Mouse (Mus musculus) granulocyte monocyte progenitor cell, adult 5-6 weeks (primary cell): Measurements from ENCODE around the gene 4930548H24Rik. TPM values are rescaled to one million over a fixed set of nuclear protein-coding genes. Genes with fewer than 3 reads are reported as not detected.

Source experiments
- ATAC-seq: replicated peaks from 2 replicates; pipeline ENCODE4 v1.8.0; 2016; ENCODE audit warnings: mild to moderate bottlenecking, moderate TSS enrichment, inconsistent platforms; ENCODE audit not compliant: poor library complexity, severe bottlenecking
- total RNA-seq, 2 experiments: library from RNA; stranded (forward) in 1 of 2; stranded (reverse) in 1 of 2; fragments of 200-712, 200-1000 nt in 1 of 2; fragments of >200 nt in 1 of 2; fragmentation: Nextera tagmentation in 1 of 2; gene quantifications; 2 replicates each; pipeline ENCODE4 v1.2.3; 2014 to 2017

The 4930548H24Rik gene
- total RNA-seq, 2 experiments from 2014 or later: not detected

- no peak for ATAC-seq
Observed at GRCm38 (mm10) chr5:31528560-31528959, 43.0 kb downstream of the 4930548H24Rik start.

GRCm38 (mm10) chr5:31535228-31535627 is 49.7 kb downstream of the 4930548H24Rik start:
- no peak for ATAC-seq

Other genes starting within 250 kb of the 4930548H24Rik start
- 65.6 and 75.4 TPM in 2 replicates for gene Nrbp1, start 244.9 kb upstream of the 4930548H24Rik start, total RNA-seq (2014; fragmentation: Nextera tagmentation)
- 79.2 and 99.5 TPM in 2 replicates for gene Nrbp1, start 244.9 kb upstream of the 4930548H24Rik start, total RNA-seq (2017)
- gene Gm9970, start 244.5 kb upstream of the 4930548H24Rik start, total RNA-seq (2014; fragmentation: Nextera tagmentation): not detected in 2 replicates
- gene Gm9970, start 244.5 kb upstream of the 4930548H24Rik start, total RNA-seq (2017): not detected in 2 replicates
- 1.6 and 19.8 TPM in 2 replicates for gene Krtcap3, start 234.0 kb upstream of the 4930548H24Rik start, total RNA-seq (2014; fragmentation: Nextera tagmentation)
- 1.6 and 4.7 TPM in 2 replicates for gene Krtcap3, start 234.0 kb upstream of the 4930548H24Rik start, total RNA-seq (2017)
- 16.5 and 29.2 TPM in 2 replicates for gene Ift172, start 194.6 kb upstream of the 4930548H24Rik start, total RNA-seq (2014; fragmentation: Nextera tagmentation)
- 12.7 and 44.9 TPM in 2 replicates for gene Ift172, start 194.6 kb upstream of the 4930548H24Rik start, total RNA-seq (2017)
- not detected in 2 replicates for gene Fndc4, start 189.7 kb upstream of the 4930548H24Rik start, total RNA-seq (2014; fragmentation: Nextera tagmentation)
- gene Fndc4, start 189.7 kb upstream of the 4930548H24Rik start, total RNA-seq (2017): not detected in 2 replicates
- not detected in 2 replicates for gene Gckr, start 188.3 kb upstream of the 4930548H24Rik start, total RNA-seq (2014; fragmentation: Nextera tagmentation)
- gene Gckr, start 188.3 kb upstream of the 4930548H24Rik start, total RNA-seq (2017): not detected in 2 replicates
- gene Zfp512, start 33.3 kb upstream of the 4930548H24Rik start, total RNA-seq (2014; fragmentation: Nextera tagmentation): 17.9 and 18.0 TPM in 2 replicates
- gene Zfp512, start 33.3 kb upstream of the 4930548H24Rik start, total RNA-seq (2017): 21.5 and 29.5 TPM in 2 replicates
- gene Gpn1, start 9.0 kb downstream of the 4930548H24Rik start, total RNA-seq (2014; fragmentation: Nextera tagmentation): 22.0 and 31.5 TPM in 2 replicates
- gene Gpn1, start 9.0 kb downstream of the 4930548H24Rik start, total RNA-seq (2017): 35.3 and 46.6 TPM in 2 replicates
- 32.1 and 37.3 TPM in 2 replicates for gene Slc4a1ap, start 41.3 kb downstream of the 4930548H24Rik start, total RNA-seq (2014; fragmentation: Nextera tagmentation)
- 45.1 and 53.4 TPM in 2 replicates for gene Slc4a1ap, start 41.3 kb downstream of the 4930548H24Rik start, total RNA-seq (2017)
- 13.8 and 19.2 TPM in 2 replicates for gene Supt7l, start 42.1 kb downstream of the 4930548H24Rik start, total RNA-seq (2014; fragmentation: Nextera tagmentation)
- gene Supt7l, start 42.1 kb downstream of the 4930548H24Rik start, total RNA-seq (2017): 18.0 and 20.3 TPM in 2 replicates
- gene Mrpl33, start 111.2 kb downstream of the 4930548H24Rik start, total RNA-seq (2014; fragmentation: Nextera tagmentation): 543 and 559 TPM in 2 replicates
- 224 and 356 TPM in 2 replicates for gene Mrpl33, start 111.2 kb downstream of the 4930548H24Rik start, total RNA-seq (2017)
- gene Rbks, start 211.9 kb downstream of the 4930548H24Rik start, total RNA-seq (2014; fragmentation: Nextera tagmentation): 22.9 and 33.9 TPM in 2 replicates
- gene Rbks, start 211.9 kb downstream of the 4930548H24Rik start, total RNA-seq (2017): 22.4 and 28.9 TPM in 2 replicates
- gene Babam2, start 211.9 kb downstream of the 4930548H24Rik start, total RNA-seq (2014; fragmentation: Nextera tagmentation): 81.3 and 123 TPM in 2 replicates
- gene Babam2, start 211.9 kb downstream of the 4930548H24Rik start, total RNA-seq (2017): 47.7 and 63.9 TPM in 2 replicates